Mouse (Mus musculus) ES-Bruce4 (cell line): Measurements from ENCODE around the gene Tmem121. TPM values are rescaled to one million over a fixed set of nuclear protein-coding genes. Genes with fewer than 3 reads are reported as not detected.
"Not testable (repeated sequence)": the region's sequence is repeated elsewhere in the genome, so short reads cannot be mapped to it uniquely, and the experiment has no call there.

Experiments used
- H3K27ac ChIP-seq: 2 replicates; pipeline ENCODE4 v1.5.1; 2012; ENCODE audit warnings: low read length, inconsistent platforms; ENCODE audit not compliant: insufficient read depth
- H3K27me3 ChIP-seq: 2 replicates; pipeline ENCODE4 v1.6.1; 2012; ENCODE audit warnings: mild to moderate bottlenecking, low read length, inconsistent platforms; ENCODE audit not compliant: control insufficient read depth, poor library complexity, insufficient read depth, severe bottlenecking
- H3K36me3 ChIP-seq: 2 replicates; pipeline ENCODE4 v1.6.1; 2012; ENCODE audit warnings: inconsistent platforms, mild to moderate bottlenecking, low read length, moderate library complexity; ENCODE audit not compliant: control insufficient read depth, poor library complexity, insufficient read depth, severe bottlenecking
- H3K4me1 ChIP-seq: one replicate; pipeline ENCODE4 v1.8.1; 2011; ENCODE audit warnings: low read length; ENCODE audit not compliant: control insufficient read depth, insufficient read depth
- H3K4me3 ChIP-seq: 2 replicates; pipeline ENCODE4 v1.5.1; 2011; ENCODE audit warnings: low read depth, mild to moderate bottlenecking, low read length
- H3K9ac ChIP-seq: 2 replicates; pipeline ENCODE4 v1.6.1; 2012; ENCODE audit warnings: low read depth, mild to moderate bottlenecking, inconsistent platforms; ENCODE audit not compliant: poor library complexity, severe bottlenecking
- H3K9me3 ChIP-seq: replicated peaks from 2 replicates; pipeline ENCODE4 v1.6.1; 2012; ENCODE audit warnings: mild to moderate bottlenecking, low read length, inconsistent platforms; ENCODE audit not compliant: control insufficient read depth, poor library complexity, insufficient read depth, severe bottlenecking
- CTCF ChIP-seq: IDR thresholded peaks from one replicate; pipeline ENCODE4 v1.8.1; 2011; ENCODE audit warnings: low read depth, low read length
- EP300 ChIP-seq: IDR thresholded peaks from 2 replicates; pipeline ENCODE4 v1.6.1; 2011; ENCODE audit warnings: low read depth, low read length; ENCODE audit not compliant: insufficient read depth
- POLR2A ChIP-seq: IDR thresholded peaks from one replicate; pipeline ENCODE4 v1.8.1; 2011; ENCODE audit warnings: low read length; ENCODE audit not compliant: insufficient read depth
- polyA plus RNA-seq: library from polyadenylated mRNA; stranded (reverse); fragments of >200 nt; gene quantifications from 2 replicates; pipeline ENCODE4 v1.2.4, GENCODE M21; 2011; ENCODE audit warnings: low read depth; ENCODE audit not compliant: missing spikeins, insufficient read depth, insufficient read length

Tmem121 gene
- polyA plus RNA-seq, 1 experiment: 4.8 TPM

DNA sequence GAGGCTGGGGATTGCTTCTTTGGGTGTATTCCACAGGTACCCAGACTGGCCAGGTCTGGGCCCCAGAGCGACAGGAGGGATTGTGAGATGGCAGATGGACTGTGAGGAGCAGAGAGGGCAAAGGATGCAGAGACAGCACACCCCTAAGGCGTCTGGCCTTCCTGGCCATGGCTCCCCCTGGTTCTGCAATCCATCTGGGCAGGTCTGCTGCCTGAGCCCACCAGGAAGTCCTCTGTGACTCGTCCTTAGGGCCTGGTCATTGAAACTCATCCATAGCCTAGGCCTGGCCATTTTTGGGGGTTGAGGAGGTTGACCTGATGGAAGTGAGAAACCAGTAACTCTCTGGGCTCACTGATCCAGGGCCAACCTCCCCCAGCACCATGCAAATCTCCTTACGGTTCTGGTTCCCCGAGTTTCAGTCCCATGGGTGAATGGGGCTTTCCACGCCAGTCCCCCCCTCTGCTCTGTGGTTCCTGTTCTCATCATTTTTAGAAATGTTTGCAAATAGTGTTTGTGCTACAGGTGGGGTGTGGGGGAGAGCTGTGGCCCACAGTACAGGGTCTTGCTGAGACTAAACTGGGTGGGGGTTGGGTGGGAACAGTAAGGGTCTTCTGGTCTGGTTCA lies 42.4 kb downstream of the Tmem121 start:
- Histone ChIP-seq H3K4me3 (no peak overlapping the region), H3K27me3 (no peaks in the 10 kb centered on the region), H3K36me3 (no peaks in the 10 kb centered on the region), H3K9me3 (no peaks in the 10 kb centered on the region), H3K9ac (no peak overlapping the region), H3K27ac (no peak overlapping the region), H3K4me1 (no peaks in the 10 kb centered on the region)
- no peak for TF ChIP-seq POLR2A
- no peak for TF ChIP-seq CTCF
- TF ChIP-seq EP300: no peak

DNA sequence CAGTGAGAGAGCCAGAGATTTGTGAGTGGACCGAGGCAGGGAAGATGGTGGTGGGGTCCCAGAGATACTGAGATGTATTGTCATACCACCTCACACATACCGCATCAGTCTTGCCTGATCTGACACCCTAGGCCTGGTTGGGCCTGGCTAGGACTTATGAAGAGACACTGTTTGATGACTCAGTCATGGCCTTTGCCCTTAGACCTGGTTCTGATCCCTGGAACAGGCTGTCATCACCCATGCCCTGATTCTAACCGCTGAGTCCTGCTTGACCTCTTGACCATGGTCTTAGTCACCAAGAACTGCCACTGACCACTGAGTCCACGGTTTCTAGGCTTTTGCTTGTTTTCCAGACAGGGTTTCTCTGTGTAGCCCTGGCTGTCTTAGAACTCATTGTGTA lies 45.0 kb downstream of the Tmem121 start:
- Histone ChIP-seq H3K4me1 (no peaks in the 10 kb centered on the region), H3K9ac (no peak overlapping the region), H3K36me3 (no peaks in the 10 kb centered on the region), H3K9me3 (no peaks in the 10 kb centered on the region), H3K27me3 (no peaks in the 10 kb centered on the region), H3K27ac (no peak overlapping the region), H3K4me3 (no peak overlapping the region)
- TF ChIP-seq CTCF (no peak), POLR2A (no peak), EP300 (no peak)

DNA sequence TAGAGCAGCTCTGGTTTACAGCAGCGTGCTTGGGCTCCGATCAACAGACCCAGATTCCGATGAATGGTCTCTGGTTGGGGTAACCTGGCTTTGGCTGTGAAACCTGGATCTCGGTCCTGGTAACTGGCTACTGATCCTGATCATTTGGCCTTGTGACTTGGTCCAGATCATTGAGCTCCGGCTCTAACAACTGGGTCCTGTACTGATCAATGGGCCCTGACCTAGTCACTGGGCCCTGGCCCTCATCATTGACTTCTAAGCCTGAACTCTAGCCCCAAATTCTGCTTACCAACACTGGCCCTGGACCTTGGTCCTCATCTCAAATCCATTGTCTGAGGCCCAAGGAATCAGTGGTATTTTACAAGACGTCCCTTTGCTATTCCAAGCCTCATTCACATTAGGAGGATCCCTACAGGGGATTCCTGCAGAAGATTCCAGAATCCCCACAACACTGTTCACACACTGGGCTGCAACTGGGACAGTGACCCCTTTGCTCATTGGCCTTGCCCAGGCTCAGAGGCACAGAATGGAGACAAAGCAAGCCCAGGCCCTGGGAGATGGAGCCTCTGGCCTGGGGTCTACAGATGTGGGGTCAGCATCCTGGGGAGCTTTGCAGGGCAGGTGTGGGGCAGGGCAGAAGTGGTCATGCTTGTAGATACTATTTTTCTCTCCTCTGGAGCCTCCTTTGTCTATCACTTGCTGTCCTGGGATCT lies 46.0 kb downstream of the Tmem121 start:
- not testable (repeated sequence) for H3K4me1 ChIP-seq, H3K9me3 ChIP-seq, H3K36me3 ChIP-seq, H3K9ac ChIP-seq, H3K27ac ChIP-seq, H3K27me3 ChIP-seq, H3K4me3 ChIP-seq

DNA sequence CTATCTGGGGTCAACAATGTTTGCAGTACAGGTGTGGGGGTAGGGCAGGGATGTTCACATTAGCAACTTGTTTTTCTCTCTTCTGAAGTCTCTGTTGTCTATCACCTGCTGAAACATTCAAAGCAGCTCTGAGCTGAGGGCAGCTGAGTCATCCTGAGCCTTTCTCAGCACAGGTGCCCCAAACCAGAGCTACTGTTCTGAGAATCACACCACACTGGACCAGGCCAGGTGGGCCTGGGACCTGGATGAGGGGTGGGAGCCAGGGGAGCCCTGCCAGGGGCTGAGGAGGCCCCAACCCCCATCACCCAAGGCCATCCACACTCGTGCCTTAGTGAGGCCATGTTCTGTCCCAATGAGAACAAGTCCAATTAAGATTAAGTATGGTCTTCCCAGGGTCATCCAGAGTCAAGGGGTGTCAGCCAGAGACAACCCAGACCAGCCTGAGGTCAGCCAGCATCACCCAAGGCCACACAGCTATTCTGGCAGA lies 46.6 kb downstream of the Tmem121 start:
- H3K9ac ChIP-seq, H3K9me3 ChIP-seq, H3K27ac ChIP-seq, H3K4me3 ChIP-seq, H3K27me3 ChIP-seq, H3K4me1 ChIP-seq, H3K36me3 ChIP-seq: not testable (repeated sequence)

Other genes starting within 250 kb of the Tmem121 start
- gene Nudt14, start 243.8 kb upstream of the Tmem121 start, polyA plus RNA-seq: 47.5 and 48.8 TPM in 2 replicates
- 10.4 and 11.0 TPM in 2 replicates for gene Btbd6, start 209.4 kb upstream of the Tmem121 start, polyA plus RNA-seq
- 24.5 and 24.7 TPM in 2 replicates for gene Brf1, start 185.2 kb upstream of the Tmem121 start, polyA plus RNA-seq
- 20.7 and 23.8 TPM in 2 replicates for gene Pacs2, start 171.4 kb upstream of the Tmem121 start, polyA plus RNA-seq
- not detected in 2 replicates for gene Tex22, start 111.4 kb upstream of the Tmem121 start, polyA plus RNA-seq
- gene Mta1, start 87.7 kb upstream of the Tmem121 start, polyA plus RNA-seq: 100 and 108 TPM in 2 replicates
- gene Crip2, start 45.7 kb upstream of the Tmem121 start, polyA plus RNA-seq: 87.1 and 96.6 TPM in 2 replicates
- 78.5 and 79.5 TPM in 2 replicates for gene Crip1, start 39.6 kb upstream of the Tmem121 start, polyA plus RNA-seq
- gene Tedc1, start 29.5 kb upstream of the Tmem121 start, polyA plus RNA-seq: 24.5 and 38.2 TPM in 2 replicates